Mouse (Mus musculus): ENCODE measurements around the gene Gldc.

Gldc gene

GRCm38 (mm10) chr19:30105045-30105842 lies 70.0 kb downstream of the Gldc start:
- no peak for DNase-seq

- DNase-seq, result no peak
Observed at GRCm38 (mm10) chr19:30102620-30103019, 72.6 kb downstream of the Gldc start.

GRCm38 (mm10) chr19:30100571-30100970 lies 74.7 kb downstream of the Gldc start:
- DNase-seq, result no peak

GRCm38 (mm10) chr19:30097039-30097438 lies 78.2 kb downstream of the Gldc start:
- no peak for DNase-seq

- no peak for DNase-seq
Observed at GRCm38 (mm10) chr19:30096186-30096585, 79.0 kb downstream of the Gldc start.

- no peak for DNase-seq
Observed at GRCm38 (mm10) chr19:30091644-30092295, 83.5 kb downstream of the Gldc start.

- no peak for DNase-seq
Observed at GRCm38 (mm10) chr19:30090163-30090562, 85.1 kb downstream of the Gldc start.

- DNase-seq, result no peak
Observed at GRCm38 (mm10) chr19:30065797-30066196, 109.4 kb downstream of the Gldc start.

GRCm38 (mm10) chr19:30054218-30054617 lies 121.0 kb downstream of the Gldc start:
- no peak for DNase-seq

- no peak for DNase-seq
Observed at GRCm38 (mm10) chr19:30051479-30051878, 123.8 kb downstream of the Gldc start.

- DNase-seq, result no peak
Observed at GRCm38 (mm10) chr19:30050584-30050983, 124.6 kb downstream of the Gldc start.
